Mouse (Mus musculus) R1 (cell line): ENCODE measurements at regions not wholly inside any gene's neighbourhood (a gene's known extent, or its start where the extent isn't known, plus 50 kb on each side); places are given as distances from the start of the nearest gene placed in this dataset.

Source experiments
- DNase-seq: peaks from one replicate; pipeline ENCODE4 v3.0.0-alpha.2; 2018; ENCODE audit warnings: low read depth, low spot score

GRCm38 (mm10) chr5:61495226-61495625 lies 313.4 kb upstream of the G6pd2 start:
- peak; percentile 3 for DNase-seq

DNA sequence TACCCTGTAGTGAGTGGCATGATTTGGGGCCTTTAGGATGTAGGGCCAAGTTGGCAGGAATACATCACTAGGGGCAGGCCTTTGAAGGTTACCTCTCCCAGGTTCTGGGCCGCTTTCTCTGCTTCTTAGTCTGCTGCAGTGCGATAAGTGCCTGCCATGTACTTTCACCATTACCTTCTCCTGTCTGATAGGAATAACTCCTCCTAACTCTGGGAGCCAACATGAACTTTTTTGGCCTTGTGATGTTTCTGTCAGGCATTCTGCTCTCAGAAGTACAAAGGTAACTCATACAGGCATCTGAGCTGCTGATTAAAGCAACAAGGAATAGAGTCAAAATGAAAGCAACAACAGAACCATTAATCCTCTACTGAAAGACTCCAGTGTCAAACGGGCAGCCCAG lies 301.2 kb upstream of the G6pd2 start:
- no peak for DNase-seq

DNA sequence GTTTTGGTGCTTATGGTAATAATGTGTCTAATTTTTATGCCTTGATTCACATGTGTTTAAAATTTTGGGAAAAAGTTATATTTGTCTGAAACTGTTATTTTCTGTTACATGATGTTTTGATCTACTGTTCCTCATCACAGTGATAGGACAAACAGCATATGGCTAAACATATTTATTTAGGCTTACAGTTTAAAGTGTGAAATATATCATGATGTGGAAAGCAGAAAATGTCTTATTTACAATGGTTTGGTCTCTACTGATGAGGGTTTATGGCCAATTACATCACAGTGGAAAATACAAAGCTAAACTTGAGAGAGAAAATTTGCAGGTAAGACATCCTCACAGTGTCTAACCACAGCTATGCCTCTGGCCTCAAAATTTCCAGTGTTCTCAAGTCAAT lies 268.1 kb upstream of the G6pd2 start:
- DNase-seq: no peak

- DNase-seq: no peak
These were observed 261.8 kb upstream of the G6pd2 start for GRCm38 (mm10) chr5:61546632-61547492.

GRCm38 (mm10) chr5:61553526-61553925 lies 255.1 kb upstream of the G6pd2 start:
- DNase-seq: no peak
